Mouse (Mus musculus) right cerebral cortex, postnatal 25 days (tissue): ENCODE measurements around the gene Hsd17b3.

Experiments
- DNase-seq: peaks from one replicate; pipeline ENCODE4 v3.0.0; 2022

The Hsd17b3 gene

GRCm38 (mm10) chr13:64018586-64019141 lies 70.4 kb downstream of the Hsd17b3 start:
- DNase-seq, result no peak

GRCm38 (mm10) chr13:64016048-64016447 lies 73.0 kb downstream of the Hsd17b3 start:
- no peak for DNase-seq

- no peak for DNase-seq
These were observed 77.9 kb downstream of the Hsd17b3 start for GRCm38 (mm10) chr13:64011157-64011556.
